Mouse (Mus musculus): ENCODE measurements around the gene Clec16a.

Gene Clec16a

DNA sequence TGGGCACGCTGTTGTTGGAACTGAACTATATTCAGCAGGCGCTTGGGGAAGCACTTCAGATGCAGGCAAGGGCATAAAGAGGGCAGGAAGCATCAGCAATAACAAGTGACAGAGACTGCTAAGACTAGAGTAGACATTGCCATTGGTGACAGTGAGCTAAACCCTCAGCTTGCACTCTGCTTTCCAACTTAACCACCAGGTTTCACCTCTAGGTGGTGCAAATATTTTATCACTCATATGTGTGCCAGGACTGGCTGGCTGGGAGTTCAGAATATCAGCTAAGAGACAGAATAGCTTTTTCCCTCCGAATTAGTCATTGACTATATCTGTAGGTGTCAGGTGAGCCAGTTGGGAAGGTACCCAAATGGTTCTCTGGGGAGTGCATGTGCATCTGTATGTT lies 41.4 kb downstream of the Clec16a start:
- peak; percentile 14 for DNase-seq (ENCODE audit: low read depth)

DNA sequence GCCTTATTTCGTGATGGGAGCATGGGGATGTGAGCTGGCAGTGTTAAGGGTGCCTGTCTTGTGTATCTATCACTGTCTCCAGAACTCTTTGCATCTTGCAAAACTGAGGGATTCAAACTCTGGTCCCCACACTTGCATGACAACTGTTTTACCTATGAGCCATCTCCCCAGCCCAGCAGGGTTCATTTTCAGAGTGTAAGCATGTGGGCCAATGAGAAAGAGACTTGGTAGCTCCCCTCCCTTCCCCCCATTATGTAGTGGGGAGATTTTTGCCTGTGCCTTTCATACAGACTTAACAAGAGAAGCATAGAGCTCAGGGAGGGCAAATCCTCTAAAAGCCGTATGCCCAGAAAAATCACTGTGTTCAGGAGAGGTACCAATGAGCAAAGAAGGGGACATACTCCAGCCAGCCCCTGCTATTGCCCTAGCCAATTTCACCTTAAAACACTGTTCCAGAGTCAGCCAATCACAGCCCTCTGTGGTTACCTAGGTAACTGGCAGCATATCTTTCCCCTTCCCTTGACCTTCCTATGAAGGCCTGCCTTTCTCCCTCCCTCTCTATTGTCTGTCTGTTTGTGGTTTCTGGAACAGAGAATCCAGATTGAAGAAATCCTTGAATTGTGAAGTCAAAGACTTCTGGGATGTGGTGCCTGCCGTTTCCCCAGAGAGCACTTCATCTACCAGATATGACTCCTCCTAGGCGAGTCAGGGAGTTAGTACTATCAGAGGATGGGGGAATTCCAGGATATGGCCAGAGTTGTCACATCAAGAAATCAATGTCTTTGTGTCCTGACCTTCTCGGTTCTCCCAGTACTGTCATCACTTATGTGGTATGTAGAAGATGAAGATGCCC lies 55.0 kb downstream of the Clec16a start:
- DNase-seq (ENCODE audit: low read depth) = no peak

DNA sequence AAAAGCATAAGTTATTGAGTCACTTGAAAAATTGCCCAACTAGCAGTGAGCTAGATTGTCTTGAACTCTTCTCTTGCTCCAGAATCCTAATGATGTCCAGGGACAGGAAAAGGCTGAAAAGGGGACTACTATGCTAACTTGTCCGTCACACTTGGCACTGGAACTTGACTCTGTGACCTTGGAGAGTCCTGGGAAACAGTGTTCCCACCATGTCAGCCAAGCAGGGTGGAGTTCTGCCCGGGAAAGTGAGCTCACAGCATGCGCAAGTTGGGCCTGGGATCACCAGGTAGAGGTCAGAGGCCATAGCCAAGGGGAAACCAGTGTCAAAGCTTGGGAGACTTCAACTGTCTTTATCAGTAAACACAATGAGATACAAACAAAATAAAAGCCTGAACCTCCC lies 62.7 kb downstream of the Clec16a start:
- no peak for DNase-seq (ENCODE audit: low read depth)

DNA sequence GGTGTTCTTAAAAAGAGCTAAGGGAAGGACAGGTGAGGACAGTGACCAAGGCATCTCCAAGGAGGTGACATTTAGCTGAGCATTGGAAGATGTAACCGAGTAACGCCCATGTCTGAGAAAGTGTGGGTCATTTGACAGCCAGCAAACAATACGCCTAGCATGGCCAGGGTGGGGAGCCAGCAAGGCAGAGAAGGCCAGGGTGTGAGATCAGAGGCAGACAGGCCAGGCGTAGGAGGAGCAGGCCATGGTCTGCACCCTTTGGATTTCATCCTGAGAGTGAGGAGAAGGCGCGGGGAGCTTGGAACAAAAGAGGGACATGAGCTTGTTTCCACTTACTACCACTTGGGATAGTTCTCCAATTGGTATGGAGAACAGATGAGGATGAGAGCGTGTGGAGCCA lies 64.8 kb downstream of the Clec16a start:
- no peak for DNase-seq (ENCODE audit: low read depth)

DNA sequence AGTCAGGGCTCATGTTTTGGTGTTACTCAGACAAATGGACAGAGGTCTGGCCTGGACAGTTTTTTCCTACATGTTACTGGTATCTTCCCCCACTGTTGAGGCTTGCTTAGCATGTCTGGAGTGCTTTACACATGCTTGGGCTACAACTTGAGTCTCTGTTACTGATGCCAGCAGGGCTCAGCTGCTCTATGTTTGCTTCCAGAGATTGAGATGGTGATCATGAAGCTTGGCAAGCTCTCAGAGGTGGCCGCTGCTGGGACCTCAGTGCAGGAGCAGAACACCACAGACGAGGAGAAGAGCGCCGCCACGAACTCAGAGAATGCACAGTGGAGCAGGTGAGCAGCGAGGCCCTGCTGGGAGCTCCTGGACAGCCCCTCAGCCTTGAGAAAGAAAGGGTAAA lies 65.7 kb downstream of the Clec16a start:
- DNase-seq (ENCODE audit: low read depth) = no peak

DNA sequence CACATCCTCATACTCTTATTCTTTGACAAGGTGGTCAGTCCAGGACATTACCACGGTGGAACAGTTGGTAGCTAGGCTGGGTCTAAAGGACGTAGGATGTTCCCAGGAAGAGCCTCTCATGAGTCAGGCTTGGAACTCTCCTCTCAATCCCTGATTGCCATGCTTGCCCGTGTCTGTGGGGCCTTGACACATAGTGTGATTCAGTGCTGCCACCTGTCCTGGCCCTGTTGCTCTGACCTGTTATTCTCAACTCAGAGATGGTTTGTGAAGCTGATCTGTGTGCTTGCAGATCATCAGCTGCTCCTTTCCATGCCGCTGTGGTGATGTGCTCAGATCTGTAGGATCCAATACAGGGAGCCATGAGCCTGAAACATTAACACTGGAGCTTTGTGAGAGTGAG lies 66.2 kb downstream of the Clec16a start:
- no peak for DNase-seq (ENCODE audit: low read depth)

DNA sequence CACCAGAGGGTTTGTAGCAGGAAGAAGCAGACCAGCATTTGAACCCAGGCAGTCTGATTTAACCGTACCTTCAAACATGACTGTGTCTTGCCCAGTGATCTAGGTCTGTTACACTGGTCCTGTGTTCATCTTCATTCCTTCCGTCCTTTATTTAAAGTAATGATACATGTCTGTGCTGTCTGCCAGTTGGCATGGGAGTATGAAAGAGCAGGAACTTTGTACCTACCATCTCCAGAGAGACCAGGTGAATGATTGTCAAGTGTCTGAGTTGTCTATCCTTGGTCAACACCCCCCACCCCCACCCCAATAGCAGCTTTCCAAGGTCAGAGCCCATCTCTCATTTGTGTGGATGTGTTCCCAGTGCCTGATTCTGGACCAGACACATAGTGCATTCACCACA lies 68.9 kb downstream of the Clec16a start:
- DNase-seq (ENCODE audit: low read depth) = no peak

DNA sequence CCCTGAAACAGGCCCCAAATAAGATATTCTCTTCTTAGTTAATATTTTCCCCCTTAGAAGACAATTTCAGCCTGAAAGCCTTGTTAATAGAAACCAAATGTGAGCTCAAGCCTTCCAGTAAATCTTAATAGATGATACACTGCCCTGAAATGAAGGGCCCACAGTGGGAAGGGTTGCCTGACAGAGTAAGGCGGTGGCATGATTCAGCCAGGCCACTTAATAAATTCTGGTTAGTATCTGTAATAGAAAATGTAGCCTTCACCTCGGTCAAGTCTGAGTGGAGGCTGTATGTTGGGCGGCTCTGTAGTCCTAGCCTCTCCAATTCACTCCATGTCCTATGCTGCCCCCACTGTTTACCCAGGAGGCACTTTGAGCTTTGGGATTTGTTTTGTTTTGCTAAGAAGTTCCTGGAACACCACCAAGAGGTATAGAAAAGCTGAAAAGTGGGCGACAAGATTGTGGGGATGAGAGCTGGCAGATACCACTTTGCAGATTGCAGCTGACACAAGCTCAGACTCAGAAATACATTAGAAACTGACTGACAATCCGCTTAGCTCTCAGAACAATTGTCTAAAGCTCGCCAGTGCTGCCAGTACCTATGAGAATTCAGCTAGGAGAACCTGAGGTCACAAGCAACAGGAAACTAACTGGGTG lies 75.9 kb downstream of the Clec16a start:
- DNase-seq (ENCODE audit: low read depth) = no peak

DNA sequence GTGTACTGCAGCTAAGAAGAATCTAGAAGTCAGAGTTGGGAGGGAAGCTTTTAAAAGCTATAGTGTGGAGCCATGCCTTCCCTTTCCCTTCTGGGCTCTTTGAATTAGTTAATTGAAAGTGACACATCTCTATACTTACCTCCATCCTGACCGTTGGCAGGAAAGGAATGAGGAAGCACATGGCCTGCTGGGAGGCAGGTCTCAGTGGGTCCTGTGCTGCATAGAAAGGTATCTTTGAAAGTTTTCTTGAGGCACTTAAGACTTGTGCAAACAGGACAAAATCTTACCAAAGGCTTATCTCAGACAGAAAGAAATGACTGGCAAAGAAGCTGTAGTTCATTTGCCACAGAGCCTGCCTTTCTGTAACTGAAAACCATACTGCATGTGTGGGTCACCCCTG lies 76.6 kb downstream of the Clec16a start:
- DNase-seq (ENCODE audit: low read depth) = no peak

DNA sequence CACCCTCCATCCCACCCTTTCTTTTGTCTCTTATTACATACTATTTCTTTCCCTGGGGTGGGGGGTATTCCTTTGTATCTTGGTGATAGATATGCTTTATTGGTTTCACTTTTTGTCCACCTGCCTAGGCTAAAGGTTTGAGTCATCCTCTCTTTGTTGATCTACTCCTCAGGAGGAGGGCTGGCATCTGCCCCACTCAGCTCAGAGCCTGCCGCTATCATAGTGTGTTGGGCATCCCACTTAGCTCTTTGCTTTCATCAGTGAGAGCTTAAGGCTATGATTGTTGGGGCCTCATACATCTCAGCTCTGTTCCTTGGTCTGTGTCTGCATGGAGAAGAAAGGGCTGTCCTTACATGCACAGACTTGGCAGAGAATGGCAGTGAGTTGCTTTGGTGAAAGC lies 81.0 kb downstream of the Clec16a start:
- no peak for DNase-seq (ENCODE audit: low read depth)

DNA sequence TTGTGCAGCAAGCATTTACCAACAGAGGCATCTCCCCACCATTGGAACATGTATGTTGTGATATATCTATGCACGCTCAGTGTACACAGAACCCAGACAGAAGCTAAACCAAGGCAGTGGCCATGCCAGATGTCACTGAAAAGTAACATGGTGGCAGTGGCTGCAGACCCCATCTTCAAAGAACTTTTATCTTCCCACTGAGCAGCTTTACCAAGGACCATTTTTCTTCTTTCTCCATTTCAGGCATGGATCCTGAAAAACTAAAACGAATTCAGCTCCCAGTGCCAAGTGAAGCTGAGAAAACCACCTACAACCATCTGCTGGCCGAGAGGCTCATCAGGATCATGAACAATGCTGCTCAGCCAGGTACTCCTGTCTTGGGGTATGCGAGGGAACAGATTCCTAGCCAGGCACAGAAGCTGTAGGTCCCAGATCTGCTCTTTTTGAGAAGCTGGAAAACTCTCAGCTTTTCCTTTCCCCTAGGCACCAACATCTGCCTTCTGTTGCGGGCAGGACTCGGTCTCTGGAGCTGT lies 82.1 kb downstream of the Clec16a start:
- no peak for DNase-seq (ENCODE audit: low read depth)

DNA sequence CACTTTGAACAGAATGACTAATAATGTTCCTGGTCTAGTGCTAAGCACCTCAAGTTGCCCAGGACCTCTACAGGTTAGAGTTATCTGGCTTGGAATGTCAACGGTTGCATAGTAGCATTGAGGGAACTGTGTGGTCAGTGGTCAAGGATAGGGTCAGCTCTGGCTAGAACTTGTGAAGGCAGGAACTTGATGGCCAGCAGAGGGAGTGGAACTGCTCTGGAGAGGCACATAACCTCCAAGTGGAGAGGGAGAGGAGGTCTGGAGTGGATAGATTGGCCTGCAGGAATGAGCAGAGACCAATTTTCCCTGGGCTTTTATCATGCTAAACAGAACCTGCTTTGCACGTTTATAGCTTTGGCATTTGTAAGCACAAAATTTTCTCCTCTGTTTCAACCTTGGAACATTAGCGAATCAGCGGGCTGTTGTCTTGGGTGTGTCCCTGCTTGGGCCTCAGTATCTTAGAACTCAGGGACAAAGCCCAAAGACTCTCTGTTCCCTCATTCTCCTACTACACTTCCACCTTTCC lies 83.0 kb downstream of the Clec16a start:
- DNase-seq (ENCODE audit: low read depth) = no peak

DNA sequence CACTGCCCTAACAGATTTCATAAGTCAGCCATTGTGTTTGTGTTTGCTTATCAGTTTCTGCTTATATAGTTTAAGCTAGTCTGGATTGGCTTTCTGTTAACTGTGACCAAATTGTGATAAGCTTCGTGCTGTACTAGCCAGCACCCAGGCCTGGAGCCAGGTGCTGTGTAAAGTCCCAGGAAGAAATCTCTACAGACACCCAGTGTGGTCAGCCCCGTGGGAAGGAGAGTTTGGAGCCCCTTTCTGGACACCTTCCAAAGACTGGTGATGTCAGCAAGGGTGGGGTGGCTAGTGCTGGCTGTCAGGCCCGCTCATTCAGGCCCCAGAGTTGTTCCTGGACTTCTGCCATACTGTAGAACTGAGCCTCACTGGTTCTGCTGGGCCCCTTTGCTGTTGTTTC lies 83.8 kb downstream of the Clec16a start:
- no peak for DNase-seq (ENCODE audit: low read depth)

DNA sequence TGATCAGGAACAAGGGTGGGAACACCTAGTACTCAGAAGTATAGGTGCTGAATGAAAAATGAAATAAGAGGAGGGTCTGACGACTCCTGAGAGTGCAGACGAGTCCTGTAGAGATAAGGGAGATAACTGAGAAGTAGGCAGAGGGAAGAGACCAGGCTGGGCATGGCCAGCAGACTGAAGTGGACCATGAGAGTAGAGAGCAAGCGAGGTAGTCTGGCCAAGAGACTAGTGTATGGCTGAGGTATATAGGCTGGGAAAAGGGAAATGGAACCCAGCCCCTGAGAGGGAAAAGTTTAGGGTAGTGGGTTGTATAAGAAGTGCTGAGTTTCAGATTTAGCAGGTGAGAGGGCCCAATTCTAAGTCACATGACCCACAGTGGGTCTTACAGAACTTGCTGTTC lies 84.2 kb downstream of the Clec16a start:
- no peak for DNase-seq (ENCODE audit: low read depth)

DNA sequence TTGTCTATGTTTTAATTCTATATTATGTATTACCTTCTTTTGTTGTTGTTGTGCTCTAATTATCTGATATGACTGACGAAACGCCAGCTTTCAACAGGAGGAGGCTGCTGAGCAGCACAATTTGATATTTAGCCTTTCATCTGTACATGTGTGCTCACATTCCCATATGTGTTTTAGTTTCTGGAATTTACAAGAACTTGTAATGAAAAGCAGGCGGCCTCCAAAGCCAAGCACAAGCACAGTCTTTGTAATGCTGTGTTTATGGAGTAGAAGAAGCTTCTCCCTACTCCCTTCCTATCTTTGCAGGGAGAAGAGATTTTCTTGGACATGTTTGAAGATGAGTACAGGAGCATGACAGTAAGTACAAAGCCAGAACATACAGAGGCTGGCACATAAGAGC lies 89.8 kb downstream of the Clec16a start:
- DNase-seq (ENCODE audit: low read depth) = no peak

DNA sequence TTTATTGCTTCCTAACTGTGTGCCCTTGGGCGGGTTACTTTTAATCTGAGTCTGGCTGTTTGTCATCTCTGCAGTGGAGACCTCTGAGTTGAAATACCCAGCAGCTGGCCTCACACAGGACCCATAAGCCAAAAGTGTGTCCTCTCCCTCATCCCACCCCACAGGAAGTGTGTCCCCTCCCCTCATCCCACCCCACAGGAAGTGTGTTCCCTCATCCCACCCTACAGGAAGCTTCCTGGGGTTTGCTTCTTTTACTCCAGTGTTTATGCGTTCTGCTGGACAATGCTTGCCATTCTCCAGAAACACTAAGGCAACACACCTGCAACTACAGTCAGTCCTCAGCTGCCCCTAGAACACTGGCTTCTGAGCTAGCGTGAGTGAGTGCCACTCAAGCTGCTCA lies 92.8 kb downstream of the Clec16a start:
- DNase-seq (ENCODE audit: low read depth) = no peak

DNA sequence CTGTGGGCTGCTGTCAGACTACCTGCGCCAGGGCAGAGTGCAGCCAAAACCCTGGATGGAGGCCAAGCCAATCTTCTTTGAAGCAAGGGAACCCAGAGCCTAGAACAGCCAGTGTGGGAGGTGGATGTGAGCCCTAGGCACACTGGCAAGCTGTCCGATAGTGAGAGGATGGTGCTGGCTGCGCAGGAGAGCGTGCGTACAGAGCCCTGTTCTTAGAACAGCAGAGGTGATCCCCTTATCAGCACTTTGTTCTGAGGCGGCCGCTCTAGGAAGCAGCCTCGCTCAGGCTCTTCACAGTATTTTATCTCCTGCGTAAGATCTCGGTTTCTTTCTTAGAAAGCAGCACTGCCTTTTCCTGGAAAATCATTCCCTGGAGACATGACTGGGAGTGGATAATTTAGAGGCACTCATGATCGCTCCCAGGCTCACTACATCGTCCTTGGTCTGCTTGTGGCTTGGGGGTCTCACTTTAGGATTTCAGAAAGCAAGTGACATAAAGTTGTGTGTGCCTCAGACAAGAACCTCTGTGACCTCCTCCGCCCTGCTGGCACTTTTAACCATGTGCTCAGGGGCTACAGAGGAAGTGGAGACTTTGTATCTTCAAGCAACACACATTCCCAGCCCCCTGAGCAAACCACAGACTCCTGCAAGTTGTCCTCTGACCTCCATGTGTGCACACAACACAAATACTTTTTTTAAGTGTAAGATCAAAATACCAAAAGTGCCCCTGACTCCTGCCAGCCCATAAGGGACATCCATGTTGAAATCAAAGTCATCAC lies 94.2 kb downstream of the Clec16a start:
- DNase-seq (ENCODE audit: low read depth) = peak; percentile 74

DNA sequence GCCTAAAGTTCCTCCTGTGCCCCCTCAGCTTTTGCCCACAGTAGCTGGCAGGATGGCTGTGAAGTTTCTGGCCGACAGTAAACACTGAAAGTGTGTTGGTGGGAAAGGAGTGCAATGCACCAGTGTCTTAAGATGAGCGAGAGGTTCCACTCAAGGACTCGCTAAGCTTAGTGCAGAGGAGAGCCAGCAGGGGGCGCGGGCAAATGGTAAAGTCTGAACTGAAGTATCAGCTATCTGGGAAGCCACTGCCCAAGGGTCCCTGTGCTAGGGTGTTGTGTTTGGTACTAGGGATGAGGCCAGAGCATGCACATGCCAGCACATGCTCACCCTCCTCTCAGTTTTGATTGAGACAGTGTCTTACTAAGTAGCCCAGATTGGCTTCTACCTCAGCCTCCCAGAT lies 94.9 kb downstream of the Clec16a start:
- DNase-seq (ENCODE audit: low read depth) = peak; percentile 71

DNA sequence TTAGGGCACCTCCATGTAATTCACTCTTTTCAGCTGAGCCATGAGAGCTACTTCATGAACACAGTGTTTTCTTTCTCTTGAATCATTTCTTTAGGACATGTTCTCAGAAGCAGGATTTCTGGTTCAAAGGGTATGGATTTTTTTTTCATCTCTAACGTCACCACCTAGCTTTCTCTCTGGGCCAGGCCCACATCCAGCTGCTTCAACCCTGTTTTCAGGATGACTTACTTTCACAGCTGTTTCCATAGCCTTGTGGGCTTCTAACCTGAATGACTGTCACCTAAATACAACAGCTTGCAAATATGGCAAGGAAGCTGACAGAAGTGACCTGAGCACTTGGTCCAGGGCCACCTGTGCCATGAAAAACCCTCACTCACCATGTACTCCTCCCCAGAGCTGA lies 96.0 kb downstream of the Clec16a start:
- no peak for DNase-seq (ENCODE audit: low read depth)

DNA sequence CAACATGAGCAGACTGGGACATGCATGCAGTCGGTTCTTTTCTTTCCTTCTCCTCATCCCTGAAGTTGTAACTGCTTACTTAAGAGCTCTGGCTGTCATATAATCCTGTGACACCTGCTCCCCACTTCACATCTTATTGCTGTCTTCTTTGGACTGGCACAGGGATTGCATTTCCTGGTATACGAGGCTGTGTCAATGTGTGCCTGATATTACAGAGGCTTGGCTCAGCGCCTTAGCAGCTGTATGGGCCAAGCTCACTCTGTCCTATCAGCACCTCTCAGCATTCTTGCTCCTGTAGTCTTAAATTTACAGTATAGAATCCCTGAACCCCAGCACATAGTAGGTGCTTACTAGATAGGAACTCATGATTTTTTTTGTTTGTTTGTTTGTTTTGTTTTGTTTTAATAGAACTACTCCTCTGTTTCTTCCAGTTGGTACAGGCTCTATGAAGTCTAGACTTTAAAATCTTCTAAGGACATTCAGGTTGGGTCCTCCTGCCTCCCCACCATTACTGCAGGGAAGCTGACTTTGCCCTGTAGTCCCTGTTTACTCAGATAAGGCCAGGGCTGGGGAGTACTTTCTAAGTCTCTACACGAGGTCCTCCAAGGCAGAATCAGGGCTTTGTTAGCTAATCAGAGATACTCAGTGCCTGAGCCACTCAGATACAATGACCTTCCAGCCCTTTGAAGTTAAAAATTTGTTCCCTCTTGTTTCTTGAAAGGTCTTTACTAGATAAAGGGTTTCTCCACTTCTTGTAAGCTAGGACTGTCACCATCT lies 97.9 kb downstream of the Clec16a start:
- no peak for DNase-seq (ENCODE audit: low read depth)

DNA sequence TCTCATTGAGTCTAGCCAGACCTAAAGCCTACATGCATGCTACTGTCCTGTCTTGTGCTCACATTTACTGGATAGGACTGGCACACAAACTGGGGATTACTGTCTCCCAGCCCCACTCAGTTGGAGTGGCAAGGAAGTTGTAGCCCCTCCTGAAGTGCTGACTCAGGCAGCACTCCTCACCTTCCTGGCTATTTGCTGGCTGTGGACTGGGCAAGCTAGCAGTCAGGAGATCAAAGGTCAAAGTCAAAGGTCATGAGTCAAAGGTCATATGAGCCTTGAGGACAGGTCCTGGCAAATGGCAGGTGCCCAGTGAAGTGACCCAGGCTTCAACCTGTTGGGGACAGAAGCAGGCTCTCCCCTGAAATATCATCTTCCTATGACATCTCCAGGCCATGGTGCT lies 99.1 kb downstream of the Clec16a start:
- DNase-seq (ENCODE audit: low read depth) = no peak

DNA sequence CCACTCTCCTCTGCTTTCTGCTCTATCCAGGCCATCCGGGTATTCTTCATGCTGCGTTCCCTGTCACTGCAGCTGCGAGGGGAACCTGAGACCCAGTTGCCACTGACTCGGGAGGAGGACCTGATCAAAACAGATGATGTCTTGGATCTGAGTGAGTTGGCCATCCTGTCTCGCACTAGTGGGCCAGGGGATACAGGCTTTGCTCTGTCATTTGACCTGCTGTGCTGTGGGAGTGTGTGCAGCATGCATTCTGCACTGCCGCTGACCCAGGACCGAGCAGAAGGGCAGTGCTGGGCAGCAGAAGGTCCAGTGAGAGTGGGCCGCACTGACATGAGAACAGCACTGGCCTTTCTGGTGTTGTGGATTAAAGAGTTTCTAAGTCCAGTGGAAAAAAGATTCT lies 99.6 kb downstream of the Clec16a start:
- no peak for DNase-seq (ENCODE audit: low read depth)

All from c-Kit-positive CD71-positive TER-119-negative erythroid progenitor cells, embryonic 14.5 days (primary cell).